Mouse (Mus musculus): ENCODE results near the gene Daglb. TPM values are rescaled to one million over a fixed set of nuclear protein-coding genes. Genes with fewer than 3 reads are reported as not detected.

Daglb gene
- polyA plus RNA-seq, 1 experiment, result 1.4 TPM

- Histone ChIP-seq H3K27ac (ENCODE audit: control insufficient read depth, insufficient read depth, low read depth, low read length) (no peak overlapping the region), H3K36me3 (ENCODE audit: control insufficient read depth, insufficient read depth, low read length) (peaks cover 1% of the 10 kb centered on the region; the same call in 1 of the 2 replicates)
Measured at GRCm38 (mm10) chr5:143505545-143505944, 41.2 kb downstream of the Daglb start.

GRCm38 (mm10) chr5:143509294-143509693 is 44.9 kb downstream of the Daglb start:
- no peak overlapping the region for H3K4me3 ChIP-seq (ENCODE audit: control insufficient read depth, low read depth, low read length)
- no peak overlapping the region for H3K27ac ChIP-seq (ENCODE audit: control insufficient read depth, insufficient read depth, low read depth, low read length)
- H3K36me3 ChIP-seq (ENCODE audit: control insufficient read depth, insufficient read depth, low read length), result peaks cover 2% of the 10 kb centered on the region; the same call in 1 of the 2 replicates
- H3K27me3 ChIP-seq (ENCODE audit: control insufficient read depth, insufficient read depth, low read length), result no peaks in the 10 kb centered on the region
- TF ChIP-seq CTCF (IDR thresholded peaks at IDR 0.05; ENCODE audit: control insufficient read depth, insufficient read depth, insufficient replicate concordance, low read depth, low read length), result no peak
- H3K4me1 ChIP-seq (ENCODE audit: control insufficient read depth, insufficient read depth, low read length), result 0 out of 2 replicates have a peak, but pooled peaks cover 3% of the 10 kb centered on the region

More at GRCm38 (mm10) chr5:143505545-143505944, 41.2 kb downstream of the Daglb start:
- Histone ChIP-seq H3K27me3 (ENCODE audit: control insufficient read depth, insufficient read depth, low read length) (no peaks in the 10 kb centered on the region), H3K4me3 (ENCODE audit: control insufficient read depth, low read depth, low read length) (no peak overlapping the region), H3K4me1 (ENCODE audit: control insufficient read depth, insufficient read depth, low read length) (0 out of 2 replicates have a peak, but pooled peaks cover 3% of the 10 kb centered on the region)
- TF ChIP-seq POLR2A (IDR thresholded peaks at IDR 0.05; ENCODE audit: control insufficient read depth, low read depth, low read length), result no peak
- TF ChIP-seq CTCF (IDR thresholded peaks at IDR 0.05; ENCODE audit: control insufficient read depth, insufficient read depth, insufficient replicate concordance, low read depth, low read length), result no peak

DNA sequence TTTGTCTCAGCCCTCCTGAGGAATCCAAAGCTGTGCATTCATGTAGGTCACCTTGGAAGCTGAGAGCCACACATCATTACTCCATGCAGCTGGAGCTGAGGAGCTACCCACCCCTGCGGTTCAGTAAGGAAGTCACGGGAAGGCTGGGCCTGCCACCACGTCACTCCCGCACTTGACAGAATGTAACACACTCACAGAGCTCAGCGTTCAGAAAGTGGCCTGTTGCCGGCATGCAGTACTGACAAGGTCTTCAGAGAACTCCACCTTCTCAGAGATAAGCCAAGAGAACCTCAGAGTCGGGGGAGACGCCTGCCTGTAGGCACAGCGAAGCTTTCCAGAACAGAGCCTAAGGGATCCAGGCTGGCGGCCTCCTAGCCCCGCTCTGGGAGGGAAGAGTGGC is 45.4 kb downstream of the Daglb start:
- H3K27ac ChIP-seq (ENCODE audit: control insufficient read depth, insufficient read depth, low read depth, low read length), result no peak overlapping the region
- no peak for TF ChIP-seq POLR2A (IDR thresholded peaks at IDR 0.05; ENCODE audit: control insufficient read depth, low read depth, low read length)
- TF ChIP-seq CTCF (IDR thresholded peaks at IDR 0.05; ENCODE audit: control insufficient read depth, insufficient read depth, insufficient replicate concordance, low read depth, low read length), result no peak
- H3K27me3 ChIP-seq (ENCODE audit: control insufficient read depth, insufficient read depth, low read length), result no peaks in the 10 kb centered on the region
- H3K4me1 ChIP-seq (ENCODE audit: control insufficient read depth, insufficient read depth, low read length), result 0 out of 2 replicates have a peak, but pooled peaks cover 3% of the 10 kb centered on the region
- peaks cover 2% of the 10 kb centered on the region; the same call in 1 of the 2 replicates for H3K36me3 ChIP-seq (ENCODE audit: control insufficient read depth, insufficient read depth, low read length)
- no peak overlapping the region for H3K4me3 ChIP-seq (ENCODE audit: control insufficient read depth, low read depth, low read length)

GRCm38 (mm10) chr5:143511577-143511976 is 47.2 kb downstream of the Daglb start:
- Histone ChIP-seq H3K4me1 (ENCODE audit: control insufficient read depth, insufficient read depth, low read length) (0 out of 2 replicates have a peak, but pooled peaks cover 3% of the 10 kb centered on the region), H3K27me3 (ENCODE audit: control insufficient read depth, insufficient read depth, low read length) (no peaks in the 10 kb centered on the region), H3K4me3 (ENCODE audit: control insufficient read depth, low read depth, low read length) (no peak overlapping the region), H3K27ac (ENCODE audit: control insufficient read depth, insufficient read depth, low read depth, low read length) (no peak overlapping the region; the same call in 1 of the 2 replicates), H3K36me3 (ENCODE audit: control insufficient read depth, insufficient read depth, low read length) (peaks cover 1% of the 10 kb centered on the region; the same call in 1 of the 2 replicates)
- TF ChIP-seq POLR2A (IDR thresholded peaks at IDR 0.05; ENCODE audit: control insufficient read depth, low read depth, low read length) (no peak), CTCF (IDR thresholded peaks at IDR 0.05; ENCODE audit: control insufficient read depth, insufficient read depth, insufficient replicate concordance, low read depth, low read length) (no peak)

- 0 out of 2 replicates have a peak, but pooled peaks cover 3% of the 10 kb centered on the region for H3K4me1 ChIP-seq (ENCODE audit: control insufficient read depth, insufficient read depth, low read length)
- H3K27me3 ChIP-seq (ENCODE audit: control insufficient read depth, insufficient read depth, low read length), result no peaks in the 10 kb centered on the region
- H3K27ac ChIP-seq (ENCODE audit: control insufficient read depth, insufficient read depth, low read depth, low read length), result no peak overlapping the region
- H3K4me3 ChIP-seq (ENCODE audit: control insufficient read depth, low read depth, low read length), result no peak overlapping the region
- H3K36me3 ChIP-seq (ENCODE audit: control insufficient read depth, insufficient read depth, low read length), result peaks cover 1% of the 10 kb centered on the region; the same call in 1 of the 2 replicates
- TF ChIP-seq POLR2A (IDR thresholded peaks at IDR 0.05; ENCODE audit: control insufficient read depth, low read depth, low read length) (no peak), CTCF (IDR thresholded peaks at IDR 0.05; ENCODE audit: control insufficient read depth, insufficient read depth, insufficient replicate concordance, low read depth, low read length) (no peak)
Measured at GRCm38 (mm10) chr5:143512305-143512704, 47.9 kb downstream of the Daglb start.

DNA sequence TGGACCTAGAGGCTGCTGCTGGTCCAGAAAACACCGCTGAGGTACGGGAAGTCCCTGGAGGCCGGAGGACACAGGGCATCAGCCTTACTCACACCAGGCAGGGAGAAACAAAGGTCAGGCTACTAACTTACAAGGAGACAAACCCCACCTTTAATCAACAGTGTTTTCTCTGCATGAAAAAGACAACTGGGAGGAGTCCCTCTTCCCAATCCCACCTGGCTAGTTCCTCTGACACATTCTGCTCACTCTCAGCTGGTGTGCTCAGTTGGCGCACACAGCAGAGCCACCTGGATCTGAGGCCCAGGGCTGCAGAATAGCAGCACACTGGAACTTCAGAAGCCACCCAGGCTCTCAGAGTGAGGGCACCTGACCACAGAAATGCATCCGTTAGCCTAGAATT is 50.5 kb downstream of the Daglb start:
- Histone ChIP-seq H3K27me3 (ENCODE audit: control insufficient read depth, insufficient read depth, low read length) (no peaks in the 10 kb centered on the region), H3K27ac (ENCODE audit: control insufficient read depth, insufficient read depth, low read depth, low read length) (no peak overlapping the region), H3K4me1 (ENCODE audit: control insufficient read depth, insufficient read depth, low read length) (peaks cover 8% of the 10 kb centered on the region), H3K4me3 (ENCODE audit: control insufficient read depth, low read depth, low read length) (no peak overlapping the region), H3K36me3 (ENCODE audit: control insufficient read depth, insufficient read depth, low read length) (peaks cover 1% of the 10 kb centered on the region; the same call in 1 of the 2 replicates)
- TF ChIP-seq CTCF (IDR thresholded peaks at IDR 0.05; ENCODE audit: control insufficient read depth, insufficient read depth, insufficient replicate concordance, low read depth, low read length), result no peak
- TF ChIP-seq POLR2A (IDR thresholded peaks at IDR 0.05; ENCODE audit: control insufficient read depth, low read depth, low read length), result no peak

DNA sequence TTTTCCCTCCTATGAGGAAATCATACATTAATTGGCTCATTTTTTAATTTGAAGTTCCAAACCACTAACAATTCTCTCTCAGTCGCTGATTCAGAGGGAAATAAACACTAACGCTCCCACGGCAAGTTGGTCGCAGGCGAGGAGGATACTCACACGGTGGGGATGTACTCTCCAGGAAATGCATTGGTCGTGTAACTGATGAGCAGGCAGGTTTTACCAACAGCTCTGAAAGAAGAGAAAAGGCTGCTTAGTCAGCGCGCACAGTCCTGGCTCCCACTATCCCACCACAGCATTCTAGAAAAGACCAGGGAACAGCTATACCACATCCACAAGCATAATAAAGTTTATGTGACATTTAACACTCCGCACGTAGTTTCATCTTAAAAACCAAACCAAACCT is 52.6 kb downstream of the Daglb start:
- no peaks in the 10 kb centered on the region for H3K27me3 ChIP-seq (ENCODE audit: control insufficient read depth, insufficient read depth, low read length)
- no peak overlapping the region for H3K27ac ChIP-seq (ENCODE audit: control insufficient read depth, insufficient read depth, low read depth, low read length)
- peaks cover 1% of the 10 kb centered on the region; the same call in 1 of the 2 replicates for H3K36me3 ChIP-seq (ENCODE audit: control insufficient read depth, insufficient read depth, low read length)
- peaks cover 9% of the 10 kb centered on the region for H3K4me1 ChIP-seq (ENCODE audit: control insufficient read depth, insufficient read depth, low read length)
- no peak overlapping the region for H3K4me3 ChIP-seq (ENCODE audit: control insufficient read depth, low read depth, low read length)
- TF ChIP-seq CTCF (IDR thresholded peaks at IDR 0.05; ENCODE audit: control insufficient read depth, insufficient read depth, insufficient replicate concordance, low read depth, low read length) (no peak), POLR2A (IDR thresholded peaks at IDR 0.05; ENCODE audit: control insufficient read depth, low read depth, low read length) (no peak)
